Mouse (Mus musculus) gastrocnemius, adult 2 months (tissue): Measurements from ENCODE around the gene Usp49. TPM values are rescaled to one million over a fixed set of nuclear protein-coding genes. Genes with fewer than 3 reads are reported as not detected.

ENCODE experiments used
- DNase-seq: peaks from one replicate; pipeline ENCODE4 v3.0.0; 2022
- H3K27ac ChIP-seq: fragments of 200-600 bp; 2 replicates; pipeline ENCODE4 v1.8.1; 2022; ENCODE audit warnings: mild to moderate bottlenecking
- H3K4me3 ChIP-seq: fragments of 200-600 bp; 2 replicates; pipeline ENCODE4 v1.8.1; 2022; ENCODE audit warnings: mild to moderate bottlenecking, moderate library complexity
- CTCF ChIP-seq: fragments of 200-600 bp; IDR thresholded peaks from 2 replicates; pipeline ENCODE4 v1.8.1; 2022; ENCODE audit warnings: antibody characterized with exemption, mild to moderate bottlenecking, moderate library complexity
- intact Hi-C: fragments of 180-260 bp; cut with DNase I; formaldehyde crosslinking; loops from one replicate; pipeline ENCODE4 v1.15.1; 2025
- total RNA-seq, 2 experiments: library from RNA; stranded (reverse); gene quantifications; 2 replicates each; pipeline ENCODE4 v1.2.3; 2021

Gene Usp49
- total RNA-seq, 2 experiments from 2014 or later: 3.1 to 4.5 TPM

GRCm38 (mm10) chr17:47708972-47709371 lies 78.5 kb downstream of the Usp49 start:
- H3K4me3 ChIP-seq: no peak overlapping the region
- no peak for DNase-seq
- intact Hi-C loops: no loop called here
- no peak overlapping the region for H3K27ac ChIP-seq
- TF ChIP-seq CTCF: no peak

- intact Hi-C loops: no loop called here
- no peak overlapping the region for H3K27ac ChIP-seq
- TF ChIP-seq CTCF: no peak
- DNase-seq: no peak
- H3K4me3 ChIP-seq: no peak overlapping the region
Measured at GRCm38 (mm10) chr17:47710036-47710435, 79.5 kb downstream of the Usp49 start.

DNA sequence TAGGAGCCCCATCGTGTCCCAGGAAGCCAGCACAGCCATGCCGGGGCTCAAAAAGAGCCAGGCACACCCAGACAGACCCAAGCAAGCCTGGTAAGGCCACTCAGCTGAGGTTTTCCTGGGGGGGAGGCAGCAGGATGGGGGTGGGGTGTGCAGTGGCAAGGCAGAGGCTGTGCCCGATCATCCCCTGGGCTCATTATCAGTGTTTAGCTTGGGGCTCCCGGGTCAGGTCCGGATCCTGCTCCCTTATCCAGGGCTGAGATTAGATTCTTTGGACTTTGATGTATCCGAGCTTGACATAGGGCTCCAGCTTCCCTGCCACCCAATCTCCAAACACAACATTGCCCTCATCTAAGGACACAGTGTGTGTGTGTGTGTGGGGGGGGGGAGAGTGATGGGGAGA lies 81.4 kb downstream of the Usp49 start:
- H3K27ac ChIP-seq: no peak overlapping the region
- no peak for TF ChIP-seq CTCF
- DNase-seq: no peak
- intact Hi-C loops: no loop called here
- no peak overlapping the region for H3K4me3 ChIP-seq

- H3K4me3 ChIP-seq: no peak overlapping the region
- TF ChIP-seq CTCF: no peak
- intact Hi-C loops: no loop called here
- no peak overlapping the region for H3K27ac ChIP-seq
- no peak for DNase-seq
Measured at GRCm38 (mm10) chr17:47712889-47713571, 82.5 kb downstream of the Usp49 start.

GRCm38 (mm10) chr17:47715037-47715436 lies 84.5 kb downstream of the Usp49 start:
- DNase-seq: no peak
- no peak for TF ChIP-seq CTCF
- intact Hi-C loops: no loop called here
- H3K4me3 ChIP-seq: no peak overlapping the region
- H3K27ac ChIP-seq: no peak overlapping the region

DNA sequence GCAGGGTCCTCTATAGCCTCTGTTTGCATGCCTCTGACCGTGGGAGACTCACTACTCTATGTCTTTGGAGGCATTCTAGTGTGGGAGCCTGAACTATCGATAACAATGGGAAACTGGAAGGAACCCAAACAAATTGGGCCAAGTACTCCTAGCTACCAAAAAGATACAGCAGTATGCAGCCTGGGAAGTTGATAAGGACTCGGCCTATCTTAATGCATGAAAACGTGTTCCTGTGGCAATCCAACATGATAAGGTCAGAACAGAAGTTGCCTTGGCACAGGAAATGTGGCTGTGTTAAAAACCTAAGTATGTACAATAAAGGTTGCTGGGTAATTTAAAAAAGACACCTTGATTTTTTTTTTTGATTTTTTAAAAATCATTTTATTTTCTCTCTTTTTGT lies 90.7 kb downstream of the Usp49 start:
- no peak for DNase-seq
- intact Hi-C loops: no loop called here
- TF ChIP-seq CTCF: no peak
- no peak overlapping the region for H3K4me3 ChIP-seq
- H3K27ac ChIP-seq: no peak overlapping the region

- Histone ChIP-seq H3K4me3 (no peak within 1 kb of the TSS), H3K27ac (no peak within 1 kb of the TSS)
- no peak for TF ChIP-seq CTCF
- intact Hi-C loops: no loop called here
- no peak for DNase-seq
Measured at GRCm38 (mm10) chr17:47726566-47726965, 96.1 kb downstream of the Usp49 start, which contains the start of gene Pgc. TSS of gene Pgc (plus strand) at chr17:47726842.

GRCm38 (mm10) chr17:47730633-47731575 lies 100.4 kb downstream of the Usp49 start:
- H3K4me3 ChIP-seq: no peak overlapping the region
- no peak for DNase-seq
- H3K27ac ChIP-seq: no peak overlapping the region
- TF ChIP-seq CTCF: no peak; the same call in 1 of the 2 replicates
- intact Hi-C loops: no loop called here

- intact Hi-C loops: loop anchor here (2.0 to 5.0 kb wide), 2 partner anchors 37 to 39 kb away; no protein-coding TSS in a partner anchor
- no peak for DNase-seq
Measured at GRCm38 (mm10) chr17:47735553-47736100, 105.1 kb downstream of the Usp49 start.

More at GRCm38 (mm10) chr17:47735553-47736100, 105.1 kb downstream of the Usp49 start:
- no peak for TF ChIP-seq CTCF
- Histone ChIP-seq H3K4me3 (no peak overlapping the region), H3K27ac (no peak overlapping the region)

Other genes with a start within 250 kb of the Usp49 start
- gene Guca1b, start 245.3 kb upstream of the Usp49 start, total RNA-seq: under 1 TPM; 0.54 to 0.78 TPM
- gene Guca1a, start 230.1 kb upstream of the Usp49 start, total RNA-seq: not detected
- gene AI661453, start 194.1 kb upstream of the Usp49 start, total RNA-seq: under 1 TPM; 0.23 to 0.45 TPM
- gene 1700001C19Rik, start 193.3 kb upstream of the Usp49 start, total RNA-seq: not detected
- gene Taf8, start 128.4 kb upstream of the Usp49 start, total RNA-seq: 10 to 100 TPM; 13.0 to 14.1 TPM
- 10 to 100 TPM; 18.7 to 25.8 TPM for gene Ccnd3, start 125.6 kb upstream of the Usp49 start, total RNA-seq
- 10 to 100 TPM; 14.2 to 16.0 TPM for gene Bysl, start 19.2 kb upstream of the Usp49 start, total RNA-seq
- 10 to 100 TPM; 17.9 to 18.3 TPM for gene Med20, start 19.1 kb upstream of the Usp49 start, total RNA-seq
- 1 to 10 TPM in 1 of 2 experiments, under 1 TPM in 1; 0.82 to 2.4 TPM for gene Gm20517, start 19.1 kb upstream of the Usp49 start, total RNA-seq
- 100 to 1,000 TPM; 125 TPM for gene Tomm6, start 57.7 kb downstream of the Usp49 start, total RNA-seq
- gene Frs3, start 58.3 kb downstream of the Usp49 start, total RNA-seq: 1 to 10 TPM; 4.2 to 5.7 TPM
- under 1 TPM; 0.45 to 0.46 TPM for gene Gm21981, start 63.8 kb downstream of the Usp49 start, total RNA-seq
- gene Prickle4, start 64.0 kb downstream of the Usp49 start, total RNA-seq: 1 to 10 TPM; 2.6 to 3.7 TPM
- not detected for gene Pgc, start 96.2 kb downstream of the Usp49 start, total RNA-seq
- gene Tfeb, start 106.3 kb downstream of the Usp49 start, total RNA-seq: 10 to 100 TPM; 85.3 to 93.9 TPM
- under 1 TPM; 0.31 to 0.42 TPM for gene Mdfi, start 204.0 kb downstream of the Usp49 start, total RNA-seq